Mouse (Mus musculus) olfactory bulb, adult 2 months (tissue): ENCODE data around the gene Lpgat1.

Experiments
- CTCF ChIP-seq: fragments of 200-500 bp; IDR thresholded peaks from 2 replicates; pipeline ENCODE4 v1.5.1; 2012; ENCODE audit warnings: low read depth, mild to moderate bottlenecking, low read length, moderate library complexity; ENCODE audit not compliant: insufficient read depth
- POLR2A ChIP-seq: fragments of 200-500 bp; IDR thresholded peaks from 2 replicates; pipeline ENCODE4 v1.6.1; 2012; ENCODE audit warnings: mild to moderate bottlenecking, low read depth, low read length, moderate library complexity; ENCODE audit not compliant: insufficient read depth

- TF ChIP-seq CTCF (no peak), POLR2A (no peak)
Measured at GRCm38 (mm10) chr1:191774106-191774505, 56.5 kb downstream of the Lpgat1 start.
